Comparison of ENCODE assay signal across 8 mouse cellular contexts in the genomic region with DNA sequence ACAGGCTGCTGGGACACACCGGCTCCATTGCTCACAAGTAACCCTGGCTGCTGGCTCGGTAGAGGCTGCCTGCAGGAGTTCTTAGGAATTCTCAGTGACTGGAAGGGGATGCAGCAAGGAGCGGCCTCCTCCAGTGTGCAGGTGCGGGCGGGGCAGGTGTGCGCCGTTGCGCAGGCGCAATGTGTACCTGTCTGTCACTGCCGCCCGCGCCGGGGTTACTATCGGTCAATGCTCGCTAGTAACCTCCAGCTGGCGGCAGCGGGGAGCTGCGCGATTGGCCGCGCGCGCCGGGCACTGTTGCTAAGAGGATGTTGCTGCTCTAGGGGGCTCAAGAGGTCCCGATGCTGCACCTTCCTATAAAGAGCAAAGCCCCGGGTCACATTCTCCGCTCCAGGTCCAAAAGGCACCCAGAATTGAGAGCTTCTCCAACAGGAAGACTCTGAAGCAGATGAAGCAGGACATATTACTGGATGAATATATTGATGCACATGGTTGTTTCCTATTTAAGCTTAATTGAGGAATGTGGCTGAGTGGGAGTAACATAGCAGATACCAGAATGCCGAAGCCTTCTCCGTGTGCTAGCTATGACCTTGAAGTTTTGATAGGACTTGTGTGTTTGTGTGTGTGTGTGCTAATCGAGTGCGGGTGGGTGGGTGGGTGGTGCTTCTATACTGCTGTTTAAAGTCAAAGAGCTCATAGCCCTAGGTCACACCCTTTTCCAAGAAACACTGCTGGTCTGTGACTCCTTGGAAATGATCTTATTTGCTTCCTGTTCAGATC. TPM values are rescaled to one million over a fixed set of nuclear protein-coding genes. Genes with fewer than 3 reads are reported as not detected.
DNase-seq lines count a peak whose midpoint lies in the region; ATAC-seq and TF ChIP-seq lines count a peak whose summit lies in the region.

No protein-coding gene starts in this region.

- no peaks in the 10 kb centered on the region for H3K79me2 ChIP-seq in MEL (ENCODE audit: control insufficient read depth, insufficient read depth, low read length, poor library complexity)

- ATAC-seq in frontal cortex, adult (ENCODE audit: low TSS enrichment), result peak; percentile 79
- ATAC-seq in hindbrain, embryonic 12.5 days (ENCODE audit: low FRiP score), result peak; percentile 75
- peak; percentile 82 for ATAC-seq in lung, postnatal 0 days

- no peaks in the 10 kb centered on the region for H3K9me3 ChIP-seq in MEL (replicated peaks; ENCODE audit: insufficient read depth, low read length)
- no peaks in the 10 kb centered on the region for H3K9me3 ChIP-seq in hindbrain, embryonic 12.5 days (replicated peaks)
- no peaks in the 10 kb centered on the region for H3K9me3 ChIP-seq in lung, postnatal 0 days (ENCODE audit: low read length)

- peak; percentile 88 for DNase-seq in MEL (ENCODE audit: low read depth, low spot score)
- peak; percentile 91 for DNase-seq in cerebellum, adult 9-10 months
- peak; percentile 64 to 80 for DNase-seq in layer of hippocampus, postnatal 14 days (ENCODE audit: low spot score in 2 of 2)
- peak; percentile 85 for DNase-seq in lung, postnatal 0 days (ENCODE audit: low spot score)
- peak; percentile 62 for DNase-seq in ovary, postnatal 36 days (ENCODE audit: low spot score)
- DNase-seq in thymus, postnatal 14 days, result peak; percentile 96

- peak overlapping the region; percentile 27 to 32 for H3K4me3 ChIP-seq in MEL (ENCODE audit: control insufficient read depth in 1 of 2, insufficient read depth in 1 of 2, low read depth in 2 of 2, low read length in 2 of 2)
- peak overlapping the region; percentile 12 for H3K4me3 ChIP-seq in hindbrain, embryonic 12.5 days
- H3K4me3 ChIP-seq in lung, postnatal 0 days (ENCODE audit: low read depth, low read length), result no peak overlapping the region; the same call in 1 of the 2 replicates

- H3K27me3 ChIP-seq in MEL (ENCODE audit: control insufficient read depth in 1 of 2, insufficient read depth in 2 of 2, low read length in 2 of 2), result no peaks in the 10 kb centered on the region
- H3K27me3 ChIP-seq in hindbrain, embryonic 12.5 days, result no peaks in the 10 kb centered on the region
- no peaks in the 10 kb centered on the region for H3K27me3 ChIP-seq in lung, postnatal 0 days (replicated peaks; ENCODE audit: insufficient read depth, low read length)

- TF ChIP-seq CTCF in MEL (IDR thresholded peaks at IDR 0.05 in 2 of 3, conservative IDR thresholded peaks at IDR 0.05 in 1 of 3; ENCODE audit: control insufficient read depth in 1 of 3, insufficient read depth in 1 of 3, low read depth in 2 of 3, low read length in 3 of 3, poor library complexity in 1 of 3, severe bottlenecking in 1 of 3), result no peak
- no peak for TF ChIP-seq CTCF in lung, postnatal 0 days (IDR thresholded peaks at IDR 0.05)

- H3K36me3 ChIP-seq in MEL (ENCODE audit: control insufficient read depth in 1 of 2, insufficient read depth in 2 of 2, low read length in 2 of 2), result peaks cover 0 to 55% of the 10 kb centered on the region in 2 experiments; a peak in 3 of 4 replicates
- H3K36me3 ChIP-seq in hindbrain, embryonic 12.5 days, result no peaks in the 10 kb centered on the region
- H3K36me3 ChIP-seq in lung, postnatal 0 days (ENCODE audit: insufficient read depth, low read length), result no peaks in the 10 kb centered on the region

- TF ChIP-seq RAD21 in MEL (IDR thresholded peaks at IDR 0.05; ENCODE audit: low read depth, low read length), result no peak

- TF ChIP-seq EP300 in MEL (IDR thresholded peaks at IDR 0.05; ENCODE audit: low read depth in 1 of 2, low read length in 2 of 2), result peak; percentile 32 to 57; a peak in 3 of 4 replicates
- peak; percentile 50; the same call in 1 of the 2 replicates for TF ChIP-seq EP300 in lung, postnatal 0 days (IDR thresholded peaks at IDR 0.05)

- 3% methylated on average over 31 of the region's 31 CpGs for WGBS in hindbrain, embryonic 12.5 days
- 3% methylated on average over 31 of the region's 31 CpGs for WGBS in lung, postnatal 0 days

- peak overlapping the region; percentile 54 for H3K4me2 ChIP-seq in hindbrain, embryonic 12.5 days (replicated peaks)
- H3K4me2 ChIP-seq in lung, postnatal 0 days (replicated peaks; ENCODE audit: low read depth, low read length), result peak overlapping the region; percentile 48

- H3K27ac ChIP-seq in MEL (ENCODE audit: control insufficient read depth, low read depth, low read length), result peak overlapping the region; percentile 90
- H3K27ac ChIP-seq in hindbrain, embryonic 12.5 days, result peak overlapping the region; percentile 77
- peak overlapping the region; percentile 47; the same call in 1 of the 2 replicates for H3K27ac ChIP-seq in lung, postnatal 0 days (ENCODE audit: low read length)

- H3K4me1 ChIP-seq in MEL (ENCODE audit: control insufficient read depth in 1 of 2, insufficient read depth in 2 of 2, low read length in 2 of 2), result peaks cover 38 to 57% of the 10 kb centered on the region in 2 experiments
- peaks cover 65% of the 10 kb centered on the region for H3K4me1 ChIP-seq in hindbrain, embryonic 12.5 days
- H3K4me1 ChIP-seq in lung, postnatal 0 days (ENCODE audit: insufficient read depth, low read depth, low read length), result peaks cover 33% of the 10 kb centered on the region

- H3K9ac ChIP-seq in MEL (ENCODE audit: control insufficient read depth, low read depth, low read length, poor library complexity, severe bottlenecking), result peak overlapping the region; percentile 58
- H3K9ac ChIP-seq in hindbrain, embryonic 12.5 days, result no peak overlapping the region
- no peak overlapping the region for H3K9ac ChIP-seq in lung, postnatal 0 days (replicated peaks; ENCODE audit: low read depth)

- no peak for TF ChIP-seq POLR2A in MEL (IDR thresholded peaks at IDR 0.05; ENCODE audit: control insufficient read depth in 1 of 2, insufficient read depth in 1 of 2, low read depth in 1 of 2, low read length in 2 of 2, poor library complexity in 1 of 2)

TF ChIP-seq in MEL, 35 proteins besides CTCF, POLR2A, EP300 and RAD21 (continues in another document):
- TF ChIP-seq MXI1 (IDR thresholded peaks at IDR 0.05; ENCODE audit: low read depth, low read length), result peak; percentile 58; the same call in 1 of the 2 replicates
- 0 out of 2 replicates have a peak, but pooled peaks have one; percentile 61 for TF ChIP-seq E2F4 (IDR thresholded peaks at IDR 0.05; ENCODE audit: borderline replicate concordance, low read depth, low read length)
- no peak for TF ChIP-seq BHLHE40 (IDR thresholded peaks at IDR 0.05; ENCODE audit: borderline replicate concordance, low read depth, low read length)
- peak; percentile 59; the same call in 1 of the 2 replicates for TF ChIP-seq SIN3A (IDR thresholded peaks at IDR 0.05; ENCODE audit: low read length)
- peak; percentile 65 for TF ChIP-seq MAX (IDR thresholded peaks at IDR 0.05; ENCODE audit: low read length)
- TF ChIP-seq POLR2AphosphoS5 (IDR thresholded peaks at IDR 0.05; ENCODE audit: borderline replicate concordance, low read depth, low read length), result no peak
- 0 out of 2 replicates have a peak, but pooled peaks have one; percentile 2 for TF ChIP-seq MAZ (IDR thresholded peaks at IDR 0.05; ENCODE audit: low read depth, low read length)
- no peak for TF ChIP-seq GATA1 (IDR thresholded peaks at IDR 0.05; ENCODE audit: low read depth, low read length)
- no peak for TF ChIP-seq ZNF384 (IDR thresholded peaks at IDR 0.05; ENCODE audit: low read depth, low read length)
- no peak for TF ChIP-seq MAFK (IDR thresholded peaks at IDR 0.05; ENCODE audit: borderline replicate concordance, low read depth, low read length)
- TF ChIP-seq USF1 (IDR thresholded peaks at IDR 0.05; ENCODE audit: low read depth, low read length), result no peak
- TF ChIP-seq ELF1 (IDR thresholded peaks at IDR 0.05; ENCODE audit: low read depth, low read length), result no peak
- no peak for TF ChIP-seq USF2 (IDR thresholded peaks at IDR 0.05; ENCODE audit: borderline replicate concordance in 1 of 2, insufficient read depth in 1 of 2, low read depth in 1 of 2, low read length in 2 of 2)
- 0 out of 2 replicates have a peak, but pooled peaks have one; percentile 24 for TF ChIP-seq RCOR1 (IDR thresholded peaks at IDR 0.05; ENCODE audit: low read depth, low read length)
- peak; percentile 63 for TF ChIP-seq ETS1 (IDR thresholded peaks at IDR 0.05; ENCODE audit: low read depth, low read length)
- peak; percentile 30; the same call in 1 of the 2 replicates for TF ChIP-seq MYC (IDR thresholded peaks at IDR 0.05; ENCODE audit: low read depth, low read length)
- 0 out of 2 replicates have a peak, but pooled peaks have one; percentile 37 for TF ChIP-seq TBP (IDR thresholded peaks at IDR 0.05; ENCODE audit: low read depth, low read length)
- 0 out of 2 replicates have a peak, but pooled peaks have one; percentile 18 for TF ChIP-seq TCF12 (IDR thresholded peaks at IDR 0.05; ENCODE audit: low read depth, low read length)
- peak; percentile 43; the same call in 1 of the 2 replicates for TF ChIP-seq NELFE (IDR thresholded peaks at IDR 0.05; ENCODE audit: low read depth, low read length)
- no peak; the same call in 1 of the 2 replicates for TF ChIP-seq MYB (IDR thresholded peaks at IDR 0.05; ENCODE audit: low read depth, low read length)
- TF ChIP-seq JUND (IDR thresholded peaks at IDR 0.05; ENCODE audit: low read depth, low read length), result no peak
- no peak for TF ChIP-seq ZKSCAN1 (IDR thresholded peaks at IDR 0.05; ENCODE audit: low read depth, low read length)
- TF ChIP-seq NRF1 (IDR thresholded peaks at IDR 0.05; ENCODE audit: insufficient read depth, low read depth, low read length, poor library complexity, severe bottlenecking), result peak; percentile 86
- no peak for TF ChIP-seq SMC3 (IDR thresholded peaks at IDR 0.05; ENCODE audit: low read depth, low read length)
- no peak for TF ChIP-seq POLR2AphosphoS2 (IDR thresholded peaks at IDR 0.05; ENCODE audit: low read length)

RNA-seq across cellular contexts. Expression of gene Abcg1, which starts 16.0 kb away (rescaled TPM):
- 10.4 and 11.6 TPM in 2 replicates for total RNA-seq in MEL (2012; rRNA removed)
- polyA plus RNA-seq in MEL (2012; ENCODE audit: insufficient read depth in 1 of 2, insufficient read length in 2 of 2, low read depth in 1 of 2, low replicate concordance in 2 of 2, missing spikeins in 1 of 2), result 10 to 100 TPM in 1 of 2 experiments, not detected in 1; 18.0 TPM
- polyA plus RNA-seq in hindbrain, embryonic 12.5 days (2016; fragmentation: Nextera tagmentation; extraction: Ambion mirVana), result 15.3 and 17.5 TPM in 2 replicates
- 10 to 100 TPM; 37.4 to 40.6 TPM for total RNA-seq in layer of hippocampus, postnatal 14 days (2021)
- 26.9 and 35.3 TPM in 2 replicates for polyA plus RNA-seq in lung, postnatal 0 days (2015; fragmentation: Nextera tagmentation; extraction: Ambion mirVana)

RNA-seq across cellular contexts. Expression of gene Tff3, which starts 56.0 kb away (rescaled TPM):
- not detected in 2 replicates for total RNA-seq in MEL (2012; rRNA removed)
- not detected for polyA plus RNA-seq in MEL (2012; ENCODE audit: insufficient read depth in 1 of 2, insufficient read length in 2 of 2, low read depth in 1 of 2, low replicate concordance in 2 of 2, missing spikeins in 1 of 2)
- 0.53 TPM in 1 of 2 replicates, not detected in the other for polyA plus RNA-seq in hindbrain, embryonic 12.5 days (2016; fragmentation: Nextera tagmentation; extraction: Ambion mirVana)
- not detected for total RNA-seq in layer of hippocampus, postnatal 14 days (2021)
- polyA plus RNA-seq in lung, postnatal 0 days (2015; fragmentation: Nextera tagmentation; extraction: Ambion mirVana), result not detected in 2 replicates
